Mouse (Mus musculus): ENCODE results near the gene Psenen.

DNA sequence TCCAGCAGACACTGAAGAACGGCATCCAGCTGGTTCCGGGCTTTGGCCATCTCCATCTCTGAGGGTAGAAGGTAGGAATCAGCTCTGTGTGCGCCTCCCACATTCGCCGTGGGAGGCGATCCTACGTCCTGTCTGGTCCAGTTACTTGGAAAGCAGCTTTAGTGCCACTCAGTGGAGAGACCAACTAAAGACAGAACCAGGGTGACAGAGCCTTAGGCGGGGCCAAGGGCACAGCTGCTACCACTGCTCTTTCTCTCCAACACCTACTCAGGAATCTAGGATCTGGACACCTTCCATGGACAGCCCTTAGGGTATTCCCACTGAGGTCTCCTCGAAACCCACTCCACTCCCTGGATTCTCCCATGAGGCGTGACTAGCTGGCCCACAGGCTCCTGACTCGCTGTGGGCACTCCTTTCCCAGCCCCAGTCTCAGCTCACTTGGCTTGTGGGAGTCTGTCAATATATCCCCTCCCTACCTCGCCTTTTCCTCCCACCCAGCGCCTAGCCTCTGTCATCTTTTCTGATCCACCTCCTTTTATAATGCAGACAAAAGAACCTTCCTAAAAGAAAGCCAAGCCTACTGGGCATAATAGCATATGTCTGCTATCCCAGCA is 5.4 kb downstream of the Psenen start:
- 0 out of 2 replicates have a peak, but pooled peaks have one; percentile 14 for TF ChIP-seq POLR2A (IDR thresholded peaks at IDR 0.05; ENCODE audit: extremely low read depth, insufficient read depth, low read length)
- TF ChIP-seq CTCF (IDR thresholded peaks at IDR 0.05; ENCODE audit: extremely low read depth, insufficient read depth, low read length): no peak
